Mouse (Mus musculus) limb, embryonic 14.5 days (tissue): ENCODE results near the gene Shpk. TPM values are rescaled to one million over a fixed set of nuclear protein-coding genes. Genes with fewer than 3 reads are reported as not detected.

Experiments used
- ATAC-seq: fragments of 200-750 bp; cut with Nextera tagmentation; 2 replicates; pipeline ENCODE4 v1.8.0; 2017; ENCODE audit warnings: low read depth, moderate number of reproducible peaks, moderate TSS enrichment; ENCODE audit not compliant: low FRiP score
- DNase-seq: peaks from one replicate; pipeline ENCODE4 v3.0.0-alpha.2; 2015; ENCODE audit warnings: low spot score
- H3K27ac ChIP-seq: fragments of 300-500 bp; sonication (generic); replicated peaks from 2 replicates; pipeline ENCODE4 v1.5.1; 2014; ENCODE audit warnings: low read depth, mild to moderate bottlenecking, low read length, moderate library complexity, mixed read lengths
- H3K27me3 ChIP-seq: fragments of 300-500 bp; sonication (generic); 2 replicates; pipeline ENCODE4 v1.6.1; 2014; ENCODE audit warnings: low read length, mixed read lengths; ENCODE audit not compliant: control insufficient read depth, insufficient read depth
- H3K36me3 ChIP-seq: fragments of 300-500 bp; sonication (generic); 2 replicates; pipeline ENCODE4 v1.6.1; 2014; ENCODE audit warnings: mild to moderate bottlenecking, low read length, moderate library complexity, mixed read lengths; ENCODE audit not compliant: control insufficient read depth, insufficient read depth
- H3K4me1 ChIP-seq: fragments of 300-500 bp; sonication (generic); 2 replicates; pipeline ENCODE4 v1.6.1; 2014; ENCODE audit warnings: antibody characterized with exemption, low read length, mixed read lengths; ENCODE audit not compliant: control insufficient read depth, insufficient read depth
- H3K4me2 ChIP-seq: fragments of 300-500 bp; sonication (generic); replicated peaks from 2 replicates; pipeline ENCODE4 v1.6.1; 2014; ENCODE audit warnings: low read depth, mild to moderate bottlenecking, low read length, moderate library complexity; ENCODE audit not compliant: severe bottlenecking
- H3K4me3 ChIP-seq: fragments of 300-500 bp; sonication (generic); replicated peaks from 2 replicates; pipeline ENCODE4 v1.5.1; 2014; ENCODE audit warnings: low read length
- H3K9ac ChIP-seq: fragments of 300-500 bp; sonication (generic); 2 replicates; pipeline ENCODE4 v1.6.1; 2014; ENCODE audit warnings: mild to moderate bottlenecking, low read depth, low read length, moderate library complexity; ENCODE audit not compliant: severe bottlenecking
- H3K9me3 ChIP-seq: fragments of 300-500 bp; sonication (generic); 2 replicates; pipeline ENCODE4 v1.6.1; 2016; ENCODE audit warnings: low read length; ENCODE audit not compliant: control insufficient read depth
- POLR2A ChIP-seq: fragments of 200-500 bp; IDR thresholded peaks from 2 replicates; pipeline ENCODE4 v1.8.0; 2012; ENCODE audit warnings: inconsistent platforms, mild to moderate bottlenecking, moderate library complexity, borderline replicate concordance; ENCODE audit not compliant: insufficient read depth, insufficient read length; ENCODE audit errors: extremely low read depth
- WGBS: fragments of 180-500 bp; shearing (Covaris S2); extraction: QIAGEN DNeasy Blood & Tissue Kit; methylation state at CpG from one replicate; pipeline ENCODE4 v1.1.7; 2014; 5-methylcytosine and 5-hydroxymethylcytosine counted together
- polyA plus RNA-seq, 2 experiments: library from polyadenylated mRNA; depleted of rRNA in 1 of 2; stranded (reverse) in 1 of 2; unstranded in 1 of 2; fragments of >200 nt; fragmentation: Nextera tagmentation in 1 of 2; extraction: Ambion mirVana in 1 of 2; gene quantifications; 2 replicates each; pipeline versions ENCODE4 v1.2.1 to v1.2.3; 2012 to 2014

Shpk gene
- polyA plus RNA-seq, 2 experiments = 1.8 to 3.0 TPM

GRCm38 (mm10) chr11:73213956-73214355 lies 14.7 kb downstream of the Shpk start:
- Histone ChIP-seq H3K27me3 (no peaks in the 10 kb centered on the region), H3K4me3 (no peak overlapping the region), H3K27ac (no peak overlapping the region), H3K4me2 (no peak overlapping the region), H3K9me3 (no peaks in the 10 kb centered on the region), H3K36me3 (no peaks in the 10 kb centered on the region), H3K4me1 (no peaks in the 10 kb centered on the region), H3K9ac (no peak overlapping the region)
- 66% methylated on average over 3 of the region's 3 CpGs for WGBS
- no peak for DNase-seq
- TF ChIP-seq POLR2A = no peak
- no peak for ATAC-seq

DNA sequence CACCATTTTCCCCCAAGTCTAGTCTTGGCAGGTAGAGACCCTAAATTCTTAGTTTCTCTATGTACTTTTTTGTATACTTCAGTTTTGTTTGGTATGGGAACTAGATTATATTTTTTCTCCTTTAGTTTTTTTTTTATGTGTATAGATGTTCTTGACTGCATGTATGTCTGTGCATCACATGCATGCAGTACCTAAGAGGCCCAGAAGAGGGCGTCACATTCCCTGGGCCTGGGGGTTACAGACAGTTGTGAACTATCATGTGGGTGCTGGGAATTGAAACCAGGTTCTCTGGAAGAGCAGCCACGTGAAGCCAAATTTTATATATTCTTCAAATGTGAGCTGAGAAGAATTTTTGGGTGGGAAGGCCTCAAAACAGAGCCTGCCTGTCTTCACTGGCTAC lies 20.4 kb downstream of the Shpk start:
- 56% methylated on average over 2 of the region's 2 CpGs for WGBS
- ATAC-seq = no peak

DNA sequence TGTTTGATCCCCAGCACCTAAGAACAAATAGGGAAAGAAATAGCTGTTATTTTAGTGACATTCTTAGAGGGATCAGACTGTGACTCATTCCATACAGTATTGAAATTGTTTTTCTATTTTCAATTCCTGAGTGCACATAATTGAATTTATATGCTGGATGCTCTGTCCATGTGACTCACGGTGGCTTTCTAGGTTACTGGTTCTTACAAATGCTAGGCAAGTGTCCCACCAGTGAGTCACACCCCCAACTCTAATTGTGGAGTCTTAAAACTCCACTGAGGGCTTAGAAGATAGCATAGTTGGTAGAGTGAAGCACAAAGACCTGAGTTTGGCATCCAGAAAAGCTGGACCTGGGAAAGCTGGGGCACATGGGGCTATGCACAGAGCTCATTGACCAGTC lies 21.4 kb downstream of the Shpk start:
- Histone ChIP-seq H3K27ac (no peak overlapping the region), H3K4me2 (no peak overlapping the region), H3K27me3 (no peaks in the 10 kb centered on the region), H3K4me3 (no peak overlapping the region), H3K9ac (no peak overlapping the region), H3K36me3 (no peaks in the 10 kb centered on the region), H3K4me1 (no peaks in the 10 kb centered on the region), H3K9me3 (no peaks in the 10 kb centered on the region)
- 74% methylated on average over 1 of the region's 1 CpGs for WGBS
- no peak for ATAC-seq
- TF ChIP-seq POLR2A = no peak
- no peak for DNase-seq

More for the DNA sequence above, 20.4 kb downstream of the Shpk start:
- no peak for DNase-seq
- no peak for TF ChIP-seq POLR2A
- no peaks in the 10 kb centered on the region for H3K36me3 ChIP-seq
- H3K4me3 ChIP-seq = no peak overlapping the region
- H3K9ac ChIP-seq = no peak overlapping the region
- H3K9me3 ChIP-seq = no peaks in the 10 kb centered on the region
- H3K27me3 ChIP-seq = no peaks in the 10 kb centered on the region
- no peaks in the 10 kb centered on the region for H3K4me1 ChIP-seq
- H3K27ac ChIP-seq = no peak overlapping the region
- H3K4me2 ChIP-seq = no peak overlapping the region

- 42% methylated on average over 5 of the region's 5 CpGs for WGBS
- Histone ChIP-seq H3K27me3 (no peaks in the 10 kb centered on the region), H3K9ac (no peak overlapping the region), H3K36me3 (no peaks in the 10 kb centered on the region), H3K9me3 (no peaks in the 10 kb centered on the region), H3K4me2 (no peak overlapping the region), H3K4me1 (no peaks in the 10 kb centered on the region), H3K4me3 (no peak overlapping the region), H3K27ac (no peak overlapping the region)
- TF ChIP-seq POLR2A = no peak
- ATAC-seq (no peak), DNase-seq (no peak)
Measured at GRCm38 (mm10) chr11:73222846-73223245, 23.6 kb downstream of the Shpk start.

DNA sequence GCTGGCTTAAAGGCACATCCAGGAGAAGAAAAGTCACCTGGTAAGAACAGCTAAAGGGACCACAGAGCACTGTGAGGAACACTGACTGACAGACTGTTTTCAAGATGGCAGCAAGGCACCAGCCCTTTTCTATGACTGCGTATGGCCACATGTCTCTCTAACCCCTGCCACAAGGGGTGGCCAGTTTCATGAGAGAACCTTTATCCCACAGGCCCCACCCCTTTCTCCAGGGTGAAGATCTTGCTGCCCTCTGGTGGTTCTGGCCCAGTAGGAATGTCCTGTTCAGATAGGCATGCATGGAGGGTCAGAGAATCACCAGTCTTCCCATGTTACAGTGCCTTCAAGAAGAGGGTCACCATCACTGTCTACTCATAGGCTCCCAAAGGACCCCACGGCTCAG lies 24.7 kb downstream of the Shpk start:
- Histone ChIP-seq H3K4me2 (no peak overlapping the region), H3K36me3 (no peaks in the 10 kb centered on the region), H3K4me1 (no peaks in the 10 kb centered on the region), H3K27me3 (no peaks in the 10 kb centered on the region), H3K27ac (no peak overlapping the region), H3K9me3 (no peaks in the 10 kb centered on the region), H3K9ac (no peak overlapping the region), H3K4me3 (no peak overlapping the region)
- whole genome bisulfite sequencing = 67% methylated on average over 2 of the region's 2 CpGs
- DNase-seq (no peak), ATAC-seq (no peak)
- no peak for TF ChIP-seq POLR2A

DNA sequence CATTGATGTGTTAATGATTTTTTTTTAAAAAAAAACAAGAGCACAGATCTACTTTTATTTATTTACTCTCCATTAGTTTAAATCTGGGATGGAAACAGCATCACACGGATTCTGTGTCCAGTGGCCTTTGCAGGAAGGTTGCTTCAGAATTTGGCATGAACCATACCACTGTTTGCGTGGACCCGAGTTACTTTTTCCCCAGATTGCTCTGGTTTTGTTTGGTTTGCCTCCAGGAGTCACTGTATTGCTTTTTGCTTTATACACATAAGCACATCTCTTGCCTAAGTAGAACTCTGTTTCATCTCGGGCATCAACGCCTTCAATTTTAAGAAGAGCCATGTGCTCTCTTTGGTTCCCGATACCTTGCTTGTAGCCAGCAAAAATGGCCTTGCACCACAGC lies 26.6 kb downstream of the Shpk start:
- DNase-seq = no peak
- WGBS = 86% methylated on average over 6 of the region's 6 CpGs
- no peaks in the 10 kb centered on the region for H3K36me3 ChIP-seq

More for the DNA sequence above, 26.6 kb downstream of the Shpk start:
- Histone ChIP-seq H3K4me2 (no peak overlapping the region), H3K4me3 (no peak overlapping the region), H3K9ac (no peak overlapping the region), H3K27ac (no peak overlapping the region), H3K4me1 (no peaks in the 10 kb centered on the region), H3K27me3 (no peaks in the 10 kb centered on the region), H3K9me3 (no peaks in the 10 kb centered on the region)
- TF ChIP-seq POLR2A = no peak
- ATAC-seq = no peak
